ENCODE assay signal across 12 mouse cellular contexts in the genomic region with DNA sequence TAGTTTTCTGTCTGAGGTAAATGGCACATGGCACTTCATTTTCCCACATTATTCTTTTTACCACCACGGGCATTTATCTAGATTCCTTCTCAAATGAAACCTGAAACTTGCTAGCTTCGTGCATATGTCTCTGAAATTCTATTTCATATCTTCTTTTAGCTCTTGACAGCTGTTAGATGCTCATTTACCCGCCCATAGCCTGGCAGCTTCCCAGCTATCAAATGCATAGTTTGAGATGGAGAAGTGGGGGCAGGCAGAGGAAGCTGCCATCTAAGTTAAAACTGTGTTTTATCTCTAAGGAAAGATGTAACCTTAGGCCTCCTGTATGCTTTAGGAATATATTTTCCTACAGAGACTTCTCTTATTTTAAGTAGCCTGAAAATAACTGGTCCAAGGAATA.
A peak's percentile ranks its signal among the peaks of the same experiment; 100 is the strongest.
DNase-seq lines count a peak whose midpoint lies in the region.
"Had no signal": no experiment of that assay in that cellular context is flagged by ENCODE, and none has a peak within 500 bp of the region (broad histone marks: within the 10 kb centered on the region; RNA-seq: fewer than 3 reads in every experiment).

No protein-coding gene starts in this region.

- intact Hi-C loops in left cerebral cortex, postnatal 10 days (cut with DNase I) = no loop called here

- peak; percentile 17 for DNase-seq in layer of hippocampus, adult 11-12 months (ENCODE audit: low spot score)
- no peak for DNase-seq in layer of hippocampus, adult 9-10 months (ENCODE audit: low spot score)
- DNase-seq in frontal cortex, postnatal 36 days (ENCODE audit: low spot score in 2 of 2) = peak; percentile 73 to 88
- peak; percentile 61 to 76 for DNase-seq in left cerebral cortex, postnatal 10 days (ENCODE audit: extremely low spot score in 1 of 2, low spot score in 2 of 2)
- peak; percentile 62 to 78 for DNase-seq in right cerebral cortex, postnatal 36 days (ENCODE audit: low spot score in 2 of 2)
- DNase-seq in retina, embryonic 14.5 days (ENCODE audit: low spot score) = no peak
- no peak for DNase-seq in adrenal gland, adult (ENCODE audit: inconsistent age in 2 of 2, low spot score in 1 of 2)
- no peak for DNase-seq in cerebellum, adult 9-11 months
- DNase-seq: cerebellum, adult 8-10 months; embryo, embryonic 11 days; heart, adult 11 months; lung, adult 2 months had no signal

Comparison
In these comparisons a context has a peak if more than half of its experiments do, and no peak if none do; other contexts are left out.
1. DNase-seq: peak in layer of hippocampus, adult 11-12 months (single experiment), frontal cortex, postnatal 36 days (2 of 2), left cerebral cortex, postnatal 10 days (2 of 2) and right cerebral cortex, postnatal 36 days (2 of 2); none in layer of hippocampus, adult 9-10 months (single experiment), retina, embryonic 14.5 days (single experiment), adrenal gland, adult (0 of 2) and cerebellum, adult 9-11 months (single experiment).